Mouse (Mus musculus) E14TG2a.4 (cell line): ENCODE results near the gene Barhl1.

Experiments
- CTCF ChIP-seq: conservative IDR thresholded peaks from 2 replicates; pipeline ENCODE4 v1.5.1; 2014; ENCODE audit warnings: low read length
- POU5F1 ChIP-seq: IDR thresholded peaks from 2 replicates; pipeline ENCODE4 v1.6.1; 2014; ENCODE audit warnings: low read length, borderline replicate concordance

DNA sequence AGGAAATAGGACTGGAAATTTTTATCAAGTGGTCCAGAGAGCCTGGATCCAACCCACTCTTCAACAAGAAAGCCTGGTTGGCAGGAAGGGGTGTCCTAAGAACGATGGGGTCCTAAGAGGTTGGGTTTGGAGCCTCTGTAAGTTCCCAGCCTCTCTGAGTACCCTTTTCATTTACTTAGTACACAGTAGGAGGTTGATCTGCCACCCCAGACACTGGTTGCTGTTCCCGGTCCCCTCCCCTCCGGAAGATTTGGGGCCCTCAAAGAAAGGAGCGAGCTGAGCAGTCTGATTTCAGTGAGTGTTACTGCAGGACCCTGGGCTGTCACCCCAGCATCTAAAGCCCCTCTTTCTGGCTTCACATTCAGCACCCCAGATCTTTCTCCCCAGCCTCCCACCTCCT is 2.5 kb upstream of the Barhl1 start:
- TF ChIP-seq CTCF = no peak
- no peak for TF ChIP-seq POU5F1
